Mouse (Mus musculus) telencephalon, adult 2 months (tissue): Measurements from ENCODE around the gene Cog4.

Experiments
- DNase-seq: peaks from one replicate; pipeline ENCODE4 v3.0.0-alpha.2; 2011; ENCODE audit warnings: low read depth, low spot score

The Cog4 gene

DNA sequence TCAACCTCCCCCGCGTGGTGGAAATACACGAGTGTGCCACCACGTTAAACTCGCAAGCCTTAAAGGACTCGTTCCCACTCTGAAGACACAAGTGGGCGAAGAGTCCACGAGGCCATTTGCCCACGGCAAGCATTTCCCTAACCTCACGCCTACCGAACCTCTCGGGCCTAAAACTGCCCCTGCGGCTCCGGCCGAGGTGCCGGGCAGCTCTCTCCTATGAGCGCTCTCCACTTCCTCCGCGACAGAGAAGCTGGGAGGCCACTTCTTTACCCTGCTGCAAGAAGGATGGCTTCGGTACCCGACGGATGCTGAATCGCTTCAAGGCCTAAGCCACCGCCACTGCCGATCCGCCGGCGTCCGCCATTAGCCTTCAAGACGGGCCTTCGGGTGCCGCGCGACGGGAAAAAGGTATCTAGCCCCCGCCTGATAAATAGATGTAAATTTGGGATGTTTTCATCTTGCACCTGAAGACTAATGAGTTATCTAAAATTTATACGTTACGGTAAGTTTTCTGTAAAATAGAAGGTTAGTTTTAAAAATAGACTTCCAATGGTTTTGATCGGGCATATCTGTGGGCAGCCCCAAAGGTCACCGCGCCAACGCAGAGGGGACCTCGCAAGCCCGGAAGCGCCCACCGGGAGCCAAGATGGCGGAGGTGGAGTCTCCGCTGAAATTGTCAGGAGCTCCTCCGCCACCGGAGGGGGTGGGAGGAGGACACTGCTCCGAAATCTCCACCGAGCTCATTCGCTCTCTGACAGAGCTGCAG is at the start of gene Cog4, which contains the start of gene Sf3b3:
Gene Cog4, plus strand, starts transcription at position 196 of the 766 bp plus-strand sequence.
Gene Sf3b3, minus strand, starts transcription at position 383 of the 766 bp plus-strand sequence.
- peak; percentile 85 for DNase-seq

DNA sequence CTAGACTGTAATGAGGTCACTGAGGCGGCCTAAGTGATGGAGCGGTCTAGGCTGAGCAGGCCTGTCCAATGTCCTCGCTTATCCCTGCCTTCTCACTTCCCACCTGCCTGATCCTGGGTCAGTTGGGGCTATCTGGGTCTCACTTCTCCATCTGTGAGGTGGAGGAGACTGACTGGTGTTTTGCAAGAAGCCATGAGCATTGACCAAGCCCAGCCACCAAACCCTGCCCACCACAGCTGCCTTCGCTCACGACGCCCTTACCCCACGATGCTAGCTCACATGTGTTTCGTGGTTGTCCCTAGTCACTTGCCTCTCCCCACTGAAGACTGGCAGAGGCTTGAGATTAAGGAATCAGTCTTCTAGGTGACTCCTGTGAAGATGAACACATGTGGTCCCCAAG is 49.3 kb upstream of the Cog4 start:
- no peak for DNase-seq

DNA sequence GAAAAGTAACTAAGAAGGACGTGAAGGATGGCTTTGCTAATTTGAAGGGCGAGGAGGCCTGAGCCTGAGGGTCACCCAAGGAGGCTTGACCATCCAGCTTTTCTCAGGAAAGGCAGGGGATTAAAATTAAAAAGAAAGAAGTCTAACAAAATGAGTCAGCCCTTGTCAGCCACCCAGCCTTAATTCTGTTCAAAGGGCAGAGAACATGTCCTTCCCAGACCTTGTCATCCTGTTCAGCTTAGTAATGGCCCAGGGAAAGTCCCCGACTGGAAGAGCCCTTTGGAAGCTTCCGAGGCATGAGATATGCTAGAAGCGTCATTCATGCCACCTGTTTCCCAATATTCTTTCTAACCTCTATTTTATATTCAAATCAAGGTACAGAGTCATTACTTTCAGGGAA is 43.4 kb upstream of the Cog4 start:
- no peak for DNase-seq

DNA sequence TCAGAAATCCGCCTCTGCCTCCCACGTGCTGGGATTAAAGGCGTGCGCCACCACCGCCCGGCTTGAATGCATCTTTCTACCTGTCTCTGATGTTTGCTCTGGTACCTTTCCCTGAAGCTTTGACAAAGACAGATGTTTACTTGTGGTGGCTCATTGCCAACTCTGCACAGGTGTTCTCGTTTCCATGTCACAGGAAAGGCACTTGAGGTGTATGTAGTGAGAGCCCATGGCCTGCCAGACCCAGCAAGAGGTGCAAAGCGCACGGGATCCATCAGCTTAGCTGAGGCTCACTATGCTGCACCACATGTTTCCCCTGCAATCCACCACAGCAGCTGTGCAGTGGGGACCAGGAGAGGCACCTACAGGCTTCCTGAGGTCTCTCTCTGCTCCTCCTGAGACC is 42.5 kb upstream of the Cog4 start:
- no peak for DNase-seq

DNA sequence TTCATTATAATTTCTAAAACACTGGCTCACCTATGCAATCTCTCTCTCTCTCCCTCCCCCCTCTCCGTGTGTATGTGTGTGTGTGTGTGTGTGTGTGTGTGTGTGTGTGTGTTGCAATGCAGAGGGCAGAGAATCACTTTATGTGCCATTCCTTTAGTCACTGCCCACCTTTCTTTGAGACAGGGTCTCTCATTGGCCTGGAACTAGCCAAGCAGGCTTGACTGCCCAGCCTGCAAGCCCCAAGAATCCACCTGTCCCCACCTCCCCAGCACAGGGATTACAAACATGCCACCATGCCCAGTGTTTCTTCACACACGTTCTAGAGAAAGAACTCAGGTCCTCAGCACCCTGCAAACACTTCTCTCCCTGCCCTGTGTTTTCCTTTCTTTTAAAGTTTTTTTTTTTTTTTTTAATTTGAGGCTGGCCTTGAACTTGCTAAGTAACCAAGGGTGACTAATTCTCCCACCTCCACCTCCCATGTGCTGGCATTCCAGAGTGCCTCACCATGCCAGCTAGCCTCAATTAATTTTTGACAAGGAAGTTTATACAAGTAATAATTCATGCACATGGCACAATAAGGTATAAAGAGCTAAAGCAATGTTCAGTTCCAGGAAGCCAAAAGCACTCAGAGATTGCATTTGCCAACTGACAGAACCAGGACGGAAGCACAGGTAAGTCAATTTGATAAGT is 41.4 kb upstream of the Cog4 start:
- DNase-seq: no peak

DNA sequence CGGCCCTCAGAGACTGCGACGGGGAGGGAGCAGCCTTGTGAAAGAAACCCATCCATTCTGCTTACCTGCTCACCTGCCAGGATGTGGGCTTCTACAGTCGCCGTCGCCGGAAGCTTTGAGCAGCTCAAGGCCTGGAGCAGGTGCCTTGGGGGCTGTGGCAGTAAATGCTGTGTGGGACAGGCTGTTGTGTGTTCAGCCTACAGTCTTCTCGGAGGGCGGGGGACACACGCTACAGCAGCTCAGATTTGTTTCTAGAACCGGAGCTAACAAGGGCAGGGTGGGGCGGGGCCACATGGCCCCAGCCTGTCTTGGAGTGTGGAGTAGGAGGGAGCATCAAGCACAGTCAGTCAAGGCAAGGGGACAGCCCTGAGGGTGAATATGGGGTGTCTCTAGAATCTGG is 40.7 kb upstream of the Cog4 start, which contains the start of gene Il34:
Gene Il34, minus strand, starts transcription at position 256 of the 400 bp plus-strand sequence.
- DNase-seq: no peak

DNA sequence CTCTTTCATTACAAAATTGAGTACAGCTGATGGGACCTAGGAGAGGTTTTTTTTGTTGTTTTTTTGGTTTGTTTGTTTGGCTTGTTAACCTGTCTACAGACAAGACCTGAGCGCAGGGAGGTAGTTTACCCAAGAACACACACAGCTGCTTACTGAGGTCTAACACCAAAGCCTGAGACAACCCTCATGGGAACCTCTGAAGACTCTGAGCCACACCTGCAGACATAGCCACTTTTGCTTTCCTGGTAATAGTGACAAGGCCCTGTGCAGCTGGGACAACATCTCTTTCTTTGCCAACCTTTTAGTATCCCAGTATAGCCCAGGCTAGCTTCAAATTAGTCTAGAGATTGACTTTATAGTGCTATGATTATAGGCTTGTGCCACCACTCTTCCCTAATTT is 40.3 kb upstream of the Cog4 start:
- DNase-seq: no peak

DNA sequence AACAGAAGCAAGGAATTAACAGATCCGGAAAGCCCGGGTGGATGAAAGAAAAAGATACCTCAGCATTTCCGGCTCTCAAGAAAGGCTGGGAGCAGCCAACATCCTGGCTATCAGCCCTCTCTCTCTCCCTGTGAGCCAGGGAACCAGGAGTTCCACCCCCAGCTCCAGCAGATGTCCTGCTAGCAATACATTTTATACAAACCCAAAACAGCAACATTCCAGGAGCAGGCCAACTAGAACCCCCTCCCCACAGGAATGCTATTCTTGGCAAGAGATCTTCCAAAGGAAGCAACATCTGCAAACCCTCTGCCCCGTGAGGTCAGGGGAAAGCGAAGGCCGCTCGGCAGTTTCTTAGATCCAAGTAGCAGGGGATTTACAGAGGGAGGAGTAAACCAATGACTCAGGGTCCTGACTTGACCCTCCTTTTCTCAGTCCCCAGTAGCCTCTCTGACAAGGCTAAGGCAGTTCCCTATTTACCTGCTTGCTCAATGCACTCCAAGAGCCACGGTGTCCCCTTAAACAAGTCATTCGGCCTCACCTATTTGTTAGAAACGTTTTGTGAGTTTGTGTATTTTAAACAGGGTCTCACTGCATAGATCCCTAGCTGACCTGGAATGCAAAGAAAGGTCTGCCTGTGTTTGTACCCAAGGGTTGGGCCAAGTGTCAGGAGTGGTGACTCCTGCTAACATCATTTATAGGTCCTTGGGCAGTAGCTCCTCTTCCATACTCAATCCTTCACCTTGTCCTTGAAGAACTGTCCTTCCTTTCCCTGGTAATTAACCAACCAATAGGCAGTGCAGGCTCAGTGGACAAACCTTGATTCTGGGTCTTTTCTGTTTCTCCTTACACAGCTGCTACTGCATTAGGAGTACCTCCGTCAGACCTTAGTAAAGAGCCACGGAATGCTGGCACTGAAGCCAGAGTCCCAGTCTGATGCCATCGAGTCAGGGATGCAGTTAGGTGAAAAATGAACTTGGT is 37.6 kb upstream of the Cog4 start:
- no peak for DNase-seq

DNA sequence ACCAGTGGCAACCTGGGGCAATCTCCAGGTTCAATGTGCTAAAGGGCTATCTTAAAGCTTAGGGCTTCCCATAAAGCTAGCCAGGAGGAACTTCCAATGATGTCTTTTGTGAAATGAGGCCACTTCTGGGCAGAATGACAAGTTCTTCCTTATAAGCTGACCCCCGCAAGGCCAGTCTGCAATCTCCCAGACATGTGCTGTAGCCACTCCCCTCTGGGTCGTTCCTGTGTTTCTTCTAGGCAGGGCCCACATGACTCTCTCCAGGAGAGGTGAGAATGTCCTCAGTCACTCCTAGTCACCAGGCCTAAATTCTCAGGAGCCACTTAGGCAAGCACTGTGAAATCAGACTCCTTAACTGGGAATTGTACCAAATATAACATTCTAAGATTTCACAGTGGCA is 36.6 kb upstream of the Cog4 start:
- DNase-seq: no peak

DNA sequence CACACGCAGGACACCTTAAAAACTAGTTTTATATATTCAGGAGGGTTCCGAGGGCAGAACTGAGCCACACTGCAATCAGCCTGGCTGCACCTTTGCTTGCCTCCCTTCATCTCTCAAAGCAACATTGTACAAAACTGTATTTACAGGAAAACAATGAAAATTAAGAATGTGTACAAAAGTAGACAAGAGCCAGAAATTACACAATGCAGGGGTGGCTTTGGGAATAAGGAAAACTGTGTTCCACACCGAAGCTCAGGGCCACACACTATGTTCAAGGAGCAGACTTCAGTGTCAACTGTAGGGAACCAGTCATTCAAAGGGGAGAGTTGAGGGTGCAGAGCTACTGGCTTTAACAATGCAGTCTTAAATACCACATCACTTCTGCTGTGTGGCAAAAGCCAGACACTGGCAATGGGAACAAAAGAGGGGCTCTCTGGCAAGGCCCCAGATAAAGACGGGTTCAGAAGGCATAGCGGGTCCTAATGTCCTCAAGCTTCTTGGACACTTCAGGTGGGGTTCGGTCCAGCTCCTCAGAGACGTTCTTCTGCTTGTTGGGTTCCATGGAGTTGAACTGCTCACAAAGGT is 35.8 kb upstream of the Cog4 start:
- DNase-seq: no peak

DNA sequence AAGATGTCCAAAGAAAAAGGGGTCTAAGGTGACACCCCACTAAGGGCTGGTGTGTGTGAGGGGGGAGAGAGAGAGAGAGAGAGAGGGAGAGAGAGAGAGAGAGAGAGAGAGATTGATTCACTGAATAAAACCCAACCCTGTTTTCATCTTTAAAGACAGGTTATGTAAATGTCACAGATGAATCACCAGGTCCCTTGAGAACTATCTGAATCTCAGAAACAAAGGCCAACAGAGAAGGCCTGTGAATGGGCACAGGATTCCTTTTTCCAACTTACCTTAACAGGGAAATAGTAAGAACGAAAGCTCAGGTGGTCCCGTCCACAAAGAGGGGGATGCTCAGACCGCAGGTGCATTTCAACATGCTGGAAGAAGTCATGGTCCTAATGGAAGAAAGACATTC is 35.3 kb upstream of the Cog4 start:
- no peak for DNase-seq

DNA sequence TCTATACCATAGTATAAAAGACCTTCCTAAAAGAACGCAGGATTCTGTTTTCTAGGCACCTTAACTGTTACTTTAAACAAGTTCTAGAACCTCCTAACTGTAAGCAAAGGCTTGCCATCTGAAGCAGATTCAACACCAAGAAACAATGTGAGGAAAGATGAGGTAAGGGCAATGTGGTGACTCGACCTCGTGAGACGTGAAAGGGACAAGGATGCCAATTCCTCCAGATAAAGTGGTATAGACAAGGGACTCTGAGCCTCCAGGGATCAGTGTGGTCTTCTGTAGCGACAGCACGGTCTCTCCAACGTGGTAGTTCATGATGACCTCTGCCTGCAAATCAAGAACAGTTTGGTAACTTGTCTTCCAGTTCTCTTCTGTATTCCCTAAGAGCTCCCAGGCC is 34.6 kb upstream of the Cog4 start:
- no peak for DNase-seq

DNA sequence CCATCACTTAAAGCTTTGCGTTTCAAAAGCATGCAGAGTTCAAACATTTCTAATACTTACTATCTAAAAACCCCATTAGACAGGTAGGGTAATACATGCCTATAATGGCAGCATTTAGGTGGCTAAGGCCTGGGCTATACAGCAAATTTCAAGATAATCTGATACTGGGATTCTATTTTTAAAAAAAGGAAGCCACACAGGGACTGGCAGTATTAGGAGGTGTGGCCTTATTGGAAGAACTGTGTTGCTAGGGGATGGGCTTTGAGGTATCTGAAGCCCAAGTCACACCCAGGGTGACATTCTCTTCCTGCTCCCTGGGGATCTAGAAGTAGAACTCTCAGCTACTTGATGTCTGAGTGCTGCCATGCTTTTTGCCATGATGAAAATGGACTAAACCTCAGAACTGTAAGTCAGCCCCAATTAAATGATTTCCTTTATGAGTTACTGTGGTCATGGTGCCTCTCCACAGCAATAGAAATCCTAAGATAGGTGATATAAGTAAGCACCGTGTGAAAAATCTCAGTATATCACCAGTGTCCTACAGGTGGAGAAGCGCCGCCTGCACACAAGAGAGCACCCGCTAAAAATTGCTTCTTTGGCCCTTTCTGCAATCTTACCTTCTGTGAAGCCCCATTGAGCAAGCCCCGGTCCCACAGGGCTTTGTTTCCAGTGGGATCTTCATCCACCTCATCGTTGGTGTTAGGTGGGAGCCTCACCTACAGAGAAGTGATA is 33.9 kb upstream of the Cog4 start:
- DNase-seq: no peak

DNA sequence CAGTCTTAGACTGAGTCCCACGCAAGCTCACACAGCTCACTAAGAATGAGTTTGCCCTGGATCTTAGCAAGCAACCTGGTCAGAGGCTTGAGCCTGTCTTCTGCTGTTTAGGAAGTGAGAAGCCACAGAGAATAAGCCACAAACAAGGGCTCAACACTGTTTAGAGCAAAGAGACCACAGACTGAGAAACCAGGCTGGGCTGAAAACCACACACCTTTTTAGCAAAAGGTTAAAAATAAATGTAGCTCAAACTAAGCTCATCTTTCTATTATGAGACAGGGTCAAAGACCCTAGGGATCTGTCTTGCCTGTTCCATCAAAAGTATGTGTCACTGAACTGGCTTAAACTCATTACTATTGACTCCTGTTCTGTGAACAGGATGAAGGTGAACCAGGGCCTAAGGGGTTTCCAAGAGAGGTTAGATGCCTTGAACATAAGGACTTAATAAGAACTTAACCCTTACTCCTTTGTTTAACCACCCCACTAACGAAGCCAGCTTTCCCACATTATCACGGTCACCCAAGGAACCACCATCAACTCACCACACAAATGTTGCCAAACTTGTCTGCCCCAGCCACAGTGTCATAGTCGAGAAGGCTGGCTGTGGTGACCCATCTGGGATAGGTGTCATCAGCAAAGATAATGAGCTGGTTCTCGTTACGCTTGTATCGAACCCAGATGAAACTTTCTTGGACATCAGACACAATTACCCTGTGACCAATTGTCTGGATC is 33.2 kb upstream of the Cog4 start:
- no peak for DNase-seq

DNA sequence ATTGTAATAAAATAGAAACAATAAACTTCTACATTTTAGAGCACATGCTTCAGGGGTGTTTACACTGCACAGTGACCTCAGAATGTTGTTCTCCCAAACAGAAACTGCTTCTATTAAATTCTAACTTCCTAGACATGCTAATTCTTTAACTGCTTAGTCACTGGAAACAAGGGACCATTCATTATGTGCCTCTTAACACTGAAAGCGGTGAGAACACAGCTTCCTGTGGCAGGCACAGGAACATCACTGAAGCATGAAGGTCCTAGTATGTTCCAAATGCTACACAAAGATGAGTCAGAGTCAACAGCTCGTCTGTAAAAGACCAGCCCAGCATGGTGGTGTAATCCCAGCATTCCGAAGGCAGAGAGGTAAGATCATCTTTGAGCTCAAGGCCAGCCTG is 31.1 kb upstream of the Cog4 start:
- no peak for DNase-seq

DNA sequence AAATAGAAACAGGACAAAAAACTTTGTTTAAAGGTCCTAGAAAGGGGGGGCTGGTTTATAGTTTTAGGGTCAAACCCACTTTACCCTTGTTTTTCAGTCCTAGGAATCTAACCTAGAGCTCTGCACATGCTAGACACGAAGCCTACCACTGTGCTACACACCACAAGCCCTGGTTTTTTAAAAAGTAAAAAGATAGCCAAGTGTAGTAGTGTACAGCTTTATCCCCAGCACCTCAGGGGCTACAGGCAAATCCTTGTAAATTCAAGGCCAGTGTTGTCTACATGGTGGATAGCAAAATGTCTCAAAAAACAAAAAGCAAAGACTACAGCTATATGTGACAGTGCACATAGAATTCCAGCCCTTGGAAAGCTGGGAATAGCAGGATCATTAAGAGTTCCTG is 29.4 kb upstream of the Cog4 start:
- DNase-seq: no peak

DNA sequence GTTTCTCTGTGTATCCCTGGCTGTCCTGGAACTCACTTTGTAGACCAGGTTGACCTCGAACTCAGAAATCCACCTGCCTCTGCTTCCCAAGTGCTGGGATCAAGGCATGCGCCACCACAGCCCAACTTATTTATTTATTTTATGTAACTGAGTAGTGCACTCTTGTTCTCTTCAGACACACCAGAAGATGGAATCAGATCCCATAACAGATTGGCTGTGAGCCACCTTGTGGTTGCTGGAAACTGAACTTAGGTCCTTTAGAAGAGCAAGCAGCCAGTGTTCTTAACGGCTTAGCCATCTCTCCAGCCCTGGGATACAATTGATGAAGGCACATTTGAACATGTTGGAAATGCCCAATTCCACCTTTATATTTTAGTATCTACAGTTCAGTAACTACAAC is 27.8 kb upstream of the Cog4 start:
- no peak for DNase-seq

DNA sequence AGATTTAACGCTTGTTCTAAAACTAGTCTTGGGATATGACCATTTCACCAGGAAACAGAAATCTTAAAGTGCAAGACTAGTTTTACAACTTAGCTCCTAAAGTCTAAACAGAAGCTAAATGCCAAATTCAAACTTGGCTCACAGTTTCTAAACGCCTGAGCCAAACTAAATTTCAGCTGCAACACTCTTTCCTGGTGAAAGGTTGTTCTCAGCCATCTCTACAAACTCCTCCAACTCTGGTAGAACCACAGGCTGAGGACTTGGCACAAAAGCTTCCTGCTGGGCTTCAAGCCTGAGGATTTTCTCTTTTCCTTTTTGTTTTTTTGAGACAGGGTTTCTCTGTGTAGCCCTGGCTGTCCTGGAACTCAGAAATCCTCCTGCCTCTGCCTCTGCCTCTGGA is 26.1 kb upstream of the Cog4 start:
- DNase-seq: no peak

DNA sequence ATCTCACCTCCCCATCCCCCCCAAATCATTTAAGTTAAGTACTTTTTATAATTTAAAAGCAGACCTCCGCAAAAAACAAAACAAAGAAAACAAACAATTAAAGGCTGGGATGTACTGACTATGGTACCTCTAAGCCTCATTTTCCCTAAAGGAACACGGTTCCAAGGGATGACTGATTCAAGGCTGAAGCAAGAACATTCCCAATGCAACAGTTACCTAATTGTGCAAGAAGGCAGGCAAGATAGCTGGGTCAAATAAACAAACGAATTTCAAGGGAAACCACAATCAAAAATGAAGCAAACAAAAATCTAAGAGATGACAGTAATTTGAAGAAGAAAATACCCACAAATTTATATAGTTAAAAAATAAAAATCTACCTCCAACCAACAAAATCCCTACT is 24.4 kb upstream of the Cog4 start:
- DNase-seq: no peak

DNA sequence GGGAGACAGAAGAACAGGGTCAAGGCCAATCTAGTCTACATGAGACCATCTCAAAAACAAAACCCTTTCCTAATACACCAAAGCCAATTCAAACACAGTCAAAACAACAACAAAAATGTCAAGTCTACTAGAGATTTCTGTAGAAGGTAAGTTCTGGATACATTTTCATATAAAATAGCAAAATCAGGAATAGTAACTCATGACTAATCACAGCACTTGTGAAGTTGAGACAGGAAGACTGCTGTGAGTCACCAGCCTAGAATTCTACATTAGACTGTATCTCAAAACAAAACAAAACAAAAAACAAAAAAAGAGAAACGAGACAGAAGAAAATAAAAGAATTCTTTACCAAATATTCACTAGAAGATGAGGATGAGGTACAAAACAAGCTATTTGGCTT is 21.5 kb upstream of the Cog4 start:
- no peak for DNase-seq
